Mouse (Mus musculus): ENCODE results near the gene Clec10a.

Clec10a gene

DNA sequence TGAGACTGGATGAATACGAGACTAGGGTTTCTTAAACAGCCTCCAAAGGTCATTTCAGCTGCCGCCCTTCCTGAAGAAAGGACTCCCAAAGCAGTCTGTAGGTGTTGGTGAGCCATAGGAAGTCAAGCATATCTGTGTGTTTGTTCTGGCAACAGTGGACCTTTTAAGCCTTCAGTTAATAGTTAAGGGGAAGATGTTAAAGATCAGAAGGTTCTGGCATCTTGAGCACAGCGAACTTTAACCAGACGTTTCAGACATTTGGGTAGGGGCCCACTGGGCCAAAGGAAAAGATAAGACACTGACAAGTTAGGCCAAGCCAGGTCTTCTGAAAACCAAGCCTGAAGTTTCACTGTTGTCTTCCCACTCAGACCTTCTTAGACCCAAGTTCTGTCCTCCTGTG, 62.0 kb downstream of the Clec10a start:
- no peak for DNase-seq (ENCODE audit: low spot score)

DNA sequence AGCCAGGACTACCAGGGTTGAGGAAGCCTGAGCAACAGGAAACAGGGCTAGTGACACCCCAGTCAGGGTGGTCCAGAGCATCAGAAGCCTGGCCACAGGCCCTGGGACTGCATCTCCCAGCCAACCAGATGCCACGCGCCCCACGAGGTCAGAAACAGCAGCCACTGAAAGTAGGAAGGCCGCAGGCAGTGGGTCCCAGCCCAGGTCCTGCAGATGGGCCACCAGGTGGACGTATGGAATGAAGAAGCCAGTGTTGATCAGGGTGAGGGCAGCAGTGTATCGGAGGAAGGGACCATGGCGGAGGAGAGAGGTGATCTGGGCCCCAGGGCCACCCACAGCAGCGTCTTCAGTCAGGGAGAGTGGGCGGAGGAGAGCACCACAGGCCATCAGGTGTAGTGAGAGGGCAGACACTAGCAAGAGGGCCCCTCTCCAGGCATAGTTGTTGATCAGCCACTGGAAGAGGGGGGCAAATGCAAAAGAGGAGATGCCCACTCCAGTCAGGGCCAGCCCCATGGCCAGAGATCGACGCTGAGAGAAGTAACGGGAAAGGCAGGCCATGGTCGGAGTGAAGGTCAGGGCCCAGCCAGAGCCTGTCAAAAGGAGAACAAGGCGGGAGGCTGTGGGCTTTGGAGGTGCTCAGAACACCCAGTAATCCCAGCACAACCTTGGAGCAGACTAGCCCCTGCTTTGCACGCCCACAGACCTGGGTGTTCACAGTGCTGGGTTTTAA, 62.9 kb downstream of the Clec10a start:
- DNase-seq (ENCODE audit: low spot score): no peak

DNA sequence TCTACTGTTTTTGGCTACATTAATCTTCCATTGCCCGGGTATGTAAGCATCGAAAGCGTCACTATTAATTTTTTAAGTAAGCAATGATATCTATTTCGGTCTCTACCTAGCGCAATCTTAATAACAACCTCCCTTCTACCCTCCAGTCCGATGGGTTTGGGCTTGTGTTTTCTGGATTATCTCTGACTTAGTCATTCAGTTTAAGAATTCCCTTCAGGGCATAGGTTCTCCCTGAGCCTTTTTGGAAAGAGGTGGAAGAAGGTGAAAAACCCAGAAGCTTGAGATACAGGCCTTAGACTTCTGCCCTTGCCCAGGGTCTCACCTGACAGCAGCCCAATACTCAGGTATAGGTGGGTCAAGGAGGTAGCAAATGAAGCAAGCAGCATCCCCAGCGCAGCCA, 63.9 kb downstream of the Clec10a start:
- DNase-seq (ENCODE audit: low spot score): no peak

DNA sequence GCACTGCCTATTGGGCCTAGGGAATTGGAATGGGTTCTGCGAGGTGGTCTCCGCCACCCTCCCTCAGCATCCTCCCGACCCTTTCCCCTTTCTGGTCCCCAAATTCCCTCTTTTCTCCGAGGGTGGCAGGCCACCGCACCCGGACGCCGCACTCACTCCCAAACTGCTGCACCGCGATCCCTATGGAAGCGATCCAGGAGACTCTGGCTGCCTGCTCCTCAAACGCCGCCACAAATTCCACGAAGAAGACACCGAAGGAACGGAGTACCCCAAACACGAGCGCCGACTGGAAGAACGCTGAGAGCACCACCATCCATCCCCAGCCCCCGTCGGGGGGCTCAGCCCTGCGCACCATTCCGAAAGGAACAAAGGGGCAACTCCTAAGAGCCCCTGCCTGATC, 64.3 kb downstream of the Clec10a start:
- no peak for DNase-seq (ENCODE audit: low spot score)
